Mouse (Mus musculus): ENCODE data around the gene Armc7.
"Not testable (repeated sequence)": the region's sequence is repeated elsewhere in the genome, so short reads cannot be mapped to it uniquely, and the experiment has no call there.

The Armc7 gene

DNA sequence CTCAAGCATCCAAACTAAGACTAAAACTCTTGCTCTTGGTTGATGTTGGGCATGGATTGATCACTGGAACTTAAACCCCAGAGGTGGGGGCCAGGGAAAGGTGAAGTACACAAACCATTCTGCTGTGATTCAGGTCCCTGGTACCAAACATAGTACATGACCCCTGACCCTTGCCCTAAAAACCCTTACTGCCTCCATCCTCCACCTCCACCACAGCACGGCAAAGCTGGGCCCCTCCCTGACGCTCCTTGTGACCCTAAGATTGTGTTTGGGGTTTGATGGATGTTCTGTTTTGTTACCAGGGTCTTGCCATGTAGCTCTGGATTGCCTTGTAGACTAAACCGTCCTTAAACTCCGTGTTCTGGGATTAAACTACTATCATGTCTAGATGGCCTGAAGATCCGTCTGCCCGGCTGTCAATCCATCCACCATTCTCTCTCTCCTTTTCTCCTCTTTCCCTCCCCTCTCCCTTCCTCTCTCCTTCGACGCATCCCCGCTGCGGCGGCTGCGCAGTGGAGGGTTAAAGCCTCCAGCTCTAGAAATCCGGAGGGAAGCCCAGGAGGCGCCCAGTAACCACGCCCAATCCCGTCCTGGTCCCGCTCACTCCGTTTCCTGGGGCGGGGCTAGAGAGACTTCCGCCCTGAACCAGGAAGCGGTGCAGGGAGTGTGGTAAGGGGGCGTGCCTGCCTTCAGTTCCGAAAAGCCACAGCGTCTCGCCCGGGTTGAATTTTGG is at the start of gene Armc7:
Armc7 (plus strand) TSS at position 643 of the 733 bp plus-strand sequence.
- peak; percentile 87 for DNase-seq (ENCODE audit: low read depth, low spot score)

DNA sequence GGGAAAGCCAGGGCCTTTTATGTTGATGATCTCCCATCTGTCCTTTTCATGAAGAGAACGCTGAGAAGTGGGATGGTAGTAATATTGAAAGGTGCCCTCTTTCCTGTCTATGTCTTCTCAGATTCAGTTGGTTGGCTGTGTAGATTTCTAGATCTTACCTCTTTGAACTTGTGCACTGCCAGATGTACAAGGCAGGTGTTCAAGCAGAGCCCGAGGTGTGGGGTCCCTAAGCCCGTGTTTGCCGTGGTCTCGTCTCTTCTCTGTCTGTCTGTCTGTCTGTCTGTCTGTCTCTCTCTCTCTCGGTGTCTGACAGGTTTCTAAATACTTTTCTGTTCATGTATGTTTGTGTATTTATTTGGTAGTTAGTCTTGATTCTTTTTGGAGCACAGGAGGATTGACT is 49.8 kb upstream of the Armc7 start:
- no peak for DNase-seq (ENCODE audit: low read depth, low spot score)

DNA sequence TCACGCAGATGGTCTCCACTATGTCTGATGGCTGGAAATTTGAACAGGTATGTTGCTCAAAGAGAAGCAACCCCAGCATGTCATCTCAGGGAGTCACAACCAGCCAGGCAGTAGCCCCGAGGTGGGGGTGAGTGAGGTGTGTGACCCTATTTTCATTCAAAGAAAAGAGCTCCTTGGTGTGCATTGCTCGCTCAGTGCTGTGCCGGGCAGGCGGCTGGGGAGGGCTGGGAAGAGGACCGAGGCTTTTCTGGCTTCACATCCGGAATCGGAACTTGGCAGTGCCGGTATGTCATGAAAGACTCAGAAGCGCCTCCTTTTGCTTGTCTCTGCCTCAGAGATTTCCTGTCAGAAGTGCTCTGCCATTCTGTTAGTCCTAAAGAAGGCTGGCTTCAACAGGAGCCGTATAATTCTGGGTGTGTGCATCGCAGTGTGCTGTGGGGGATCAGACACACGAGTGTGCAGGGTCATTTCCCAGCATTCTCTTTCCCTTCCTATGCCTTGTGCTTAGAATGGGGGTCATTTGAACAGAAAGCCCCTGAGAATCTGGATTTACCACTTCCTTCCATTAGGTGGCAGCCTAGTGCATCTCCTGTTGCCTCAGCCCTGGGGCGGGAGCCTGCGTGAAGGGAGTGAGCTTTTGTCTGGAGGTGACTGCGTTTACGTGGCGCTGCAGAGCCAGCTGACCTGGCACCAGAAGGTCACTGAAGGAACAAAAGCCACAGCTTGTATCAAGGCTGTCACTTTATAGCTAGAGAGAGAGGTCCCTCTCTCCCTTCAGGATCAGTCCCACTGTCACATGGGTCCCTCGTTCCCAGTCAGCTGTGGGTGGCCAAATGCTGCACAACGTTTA is 47.8 kb upstream of the Armc7 start:
- no peak for DNase-seq (ENCODE audit: low read depth, low spot score)

DNA sequence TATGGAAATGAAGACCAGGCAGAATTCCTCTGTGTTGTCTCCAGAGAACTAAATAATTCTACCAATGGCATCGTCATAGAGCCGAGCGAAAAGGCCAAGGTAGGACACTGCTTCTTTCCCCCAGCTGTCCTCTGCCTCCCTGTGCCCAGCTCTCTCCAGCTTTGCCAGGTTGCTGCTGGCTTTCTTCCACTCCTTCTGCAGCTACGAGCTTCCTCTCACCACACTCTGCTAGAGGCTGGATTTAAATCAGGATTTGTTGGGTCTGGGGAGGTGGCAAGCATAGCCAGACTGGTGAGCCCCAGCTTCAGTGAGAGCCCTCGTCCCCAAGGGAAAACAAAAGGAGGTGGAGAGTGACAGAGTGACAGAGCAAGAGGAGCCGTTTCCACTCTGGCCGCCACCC is 46.2 kb upstream of the Armc7 start:
- DNase-seq (ENCODE audit: low read depth, low spot score) = no peak

DNA sequence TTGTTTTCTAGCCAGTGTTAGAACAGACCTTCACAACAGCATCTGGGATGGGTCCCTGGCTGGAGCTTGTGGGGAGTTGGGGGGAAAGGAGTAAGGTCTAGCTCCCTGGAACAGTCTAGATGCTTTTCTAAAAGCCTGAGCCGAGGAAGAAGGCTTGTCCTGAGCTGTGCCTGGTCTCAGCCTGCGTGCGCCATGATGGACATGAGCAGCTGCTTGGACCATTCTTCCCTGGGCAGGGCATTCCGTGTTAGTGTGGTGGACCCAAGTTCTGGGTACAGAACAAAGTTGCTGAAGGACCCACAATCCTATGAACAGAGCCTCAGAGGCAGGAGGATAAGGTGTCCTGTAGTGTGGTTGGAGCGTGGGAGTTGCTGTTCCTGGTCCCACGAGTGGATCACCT is 44.9 kb upstream of the Armc7 start:
- no peak for DNase-seq (ENCODE audit: low read depth, low spot score)

DNA sequence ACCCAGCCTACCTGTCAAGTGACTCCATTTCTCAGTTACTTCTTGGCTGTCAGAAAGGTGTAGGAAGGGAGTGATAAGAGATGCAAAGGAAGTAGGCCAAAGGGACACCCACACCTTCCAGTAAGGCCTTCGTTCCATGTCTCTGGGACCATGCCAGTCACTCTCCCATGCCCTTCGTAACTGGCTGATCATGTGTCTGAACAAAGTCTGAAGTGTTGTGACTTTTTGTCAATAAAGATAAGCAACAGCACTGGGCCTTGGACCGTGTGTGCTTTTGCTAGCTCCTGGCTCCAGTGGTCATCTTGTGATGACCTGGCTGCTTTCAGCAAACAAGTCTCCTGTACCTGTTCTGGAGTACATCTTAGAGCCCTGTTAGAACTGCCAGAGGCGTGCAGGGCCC is 42.7 kb upstream of the Armc7 start:
- no peak for DNase-seq (ENCODE audit: low read depth, low spot score)

DNA sequence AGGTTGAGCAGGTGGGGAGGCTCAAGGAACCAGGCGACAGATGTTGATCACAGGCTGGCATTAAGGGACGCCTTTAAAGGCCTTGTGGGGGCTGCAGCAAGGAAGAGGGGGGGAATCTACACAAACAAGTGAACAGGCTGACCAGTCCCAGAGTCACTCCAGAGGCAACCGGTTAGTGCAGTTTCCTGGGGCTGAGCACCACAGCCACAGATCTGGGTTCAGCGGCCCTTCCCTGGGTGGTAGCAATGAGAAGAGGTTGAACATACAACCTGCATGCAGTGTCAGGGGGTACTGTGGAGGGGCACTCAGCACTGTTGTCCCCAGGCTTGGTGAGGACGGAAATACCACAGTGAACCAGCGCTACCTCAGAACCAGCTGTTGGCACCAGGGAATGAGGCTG is 42.1 kb upstream of the Armc7 start:
- DNase-seq (ENCODE audit: low read depth, low spot score) = no peak

DNA sequence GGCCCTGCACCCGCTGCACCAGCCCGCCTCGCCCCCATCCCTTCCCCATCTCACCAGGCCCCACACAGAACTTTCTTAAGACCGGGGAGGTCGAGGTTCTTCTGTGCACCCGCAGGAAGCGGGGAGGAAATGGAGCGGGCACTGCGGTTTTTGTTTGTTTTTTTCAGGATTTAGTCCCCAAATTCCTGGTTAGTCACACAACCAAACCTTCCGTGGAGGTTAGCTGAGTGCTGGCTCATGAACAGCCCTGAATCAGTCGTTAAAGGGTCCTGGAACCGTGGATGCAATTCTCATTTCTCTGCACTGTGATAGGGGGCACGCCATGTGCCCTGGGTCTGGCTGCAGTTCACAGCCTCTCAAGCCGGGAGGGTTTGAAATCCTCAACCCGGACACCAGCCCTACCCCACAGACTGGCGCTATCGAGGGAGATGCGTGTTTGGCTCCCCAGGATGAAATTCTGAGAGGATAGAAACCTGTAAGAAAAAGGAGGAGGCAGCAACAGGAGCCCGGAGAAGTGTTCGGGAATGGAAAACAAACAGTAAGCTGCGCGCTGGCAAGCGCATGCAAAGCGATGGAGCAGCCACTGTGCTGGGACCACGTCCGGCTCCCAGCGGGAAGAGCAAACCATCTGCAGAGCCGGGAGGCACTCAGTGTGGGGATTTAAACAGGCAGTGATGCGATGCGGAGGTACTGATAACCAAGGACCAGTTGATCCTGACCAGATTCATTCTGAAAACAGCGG is 39.7 kb upstream of the Armc7 start:
- no peak for DNase-seq (ENCODE audit: low read depth, low spot score)

DNA sequence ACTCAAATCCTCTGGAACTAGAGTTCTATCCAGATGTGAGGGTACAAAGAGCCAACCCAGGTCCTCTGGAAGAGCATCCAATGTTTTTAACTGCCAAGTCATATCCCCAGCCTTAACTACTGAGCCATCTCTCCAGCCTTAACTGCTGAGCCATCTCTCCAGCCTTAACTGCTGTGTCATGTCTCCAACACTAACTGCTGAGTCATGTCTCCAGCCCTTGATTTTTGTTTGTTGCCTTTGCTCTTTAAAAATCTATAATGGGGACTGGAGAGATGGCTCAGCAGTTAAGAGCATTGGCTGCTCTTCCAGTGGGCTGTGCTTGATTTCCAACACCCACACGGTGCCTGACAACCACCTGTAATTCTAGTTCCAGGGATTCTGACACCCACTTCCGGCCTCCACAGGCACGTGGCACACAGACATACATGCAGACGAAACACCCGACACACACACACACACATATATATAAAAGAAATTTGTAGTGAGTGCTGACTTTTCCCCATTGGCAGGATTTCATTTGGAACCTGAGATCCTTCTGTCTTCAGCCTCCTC is 37.8 kb upstream of the Armc7 start:
- no peak for DNase-seq (ENCODE audit: low read depth, low spot score)

DNA sequence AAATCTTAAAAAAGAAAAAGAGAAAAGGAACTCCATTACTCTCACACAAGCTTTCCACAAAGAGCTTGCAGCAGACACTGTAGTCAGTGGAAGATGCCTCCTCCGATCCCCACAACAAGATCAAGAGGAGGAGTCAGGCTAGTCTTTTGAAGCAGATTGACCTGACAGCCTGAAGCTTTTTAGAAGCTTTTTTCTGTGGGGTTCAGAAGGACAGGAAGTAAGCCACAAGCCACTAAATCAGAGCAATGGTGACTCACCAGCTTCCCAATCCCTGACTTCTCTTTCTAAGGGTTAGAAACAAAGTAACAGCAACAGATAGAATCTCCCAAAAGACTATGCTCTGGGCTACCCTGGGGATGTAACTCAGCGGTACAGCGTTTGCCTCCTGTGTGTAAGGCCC is 36.1 kb upstream of the Armc7 start:
- DNase-seq (ENCODE audit: low read depth, low spot score) = no peak

DNA sequence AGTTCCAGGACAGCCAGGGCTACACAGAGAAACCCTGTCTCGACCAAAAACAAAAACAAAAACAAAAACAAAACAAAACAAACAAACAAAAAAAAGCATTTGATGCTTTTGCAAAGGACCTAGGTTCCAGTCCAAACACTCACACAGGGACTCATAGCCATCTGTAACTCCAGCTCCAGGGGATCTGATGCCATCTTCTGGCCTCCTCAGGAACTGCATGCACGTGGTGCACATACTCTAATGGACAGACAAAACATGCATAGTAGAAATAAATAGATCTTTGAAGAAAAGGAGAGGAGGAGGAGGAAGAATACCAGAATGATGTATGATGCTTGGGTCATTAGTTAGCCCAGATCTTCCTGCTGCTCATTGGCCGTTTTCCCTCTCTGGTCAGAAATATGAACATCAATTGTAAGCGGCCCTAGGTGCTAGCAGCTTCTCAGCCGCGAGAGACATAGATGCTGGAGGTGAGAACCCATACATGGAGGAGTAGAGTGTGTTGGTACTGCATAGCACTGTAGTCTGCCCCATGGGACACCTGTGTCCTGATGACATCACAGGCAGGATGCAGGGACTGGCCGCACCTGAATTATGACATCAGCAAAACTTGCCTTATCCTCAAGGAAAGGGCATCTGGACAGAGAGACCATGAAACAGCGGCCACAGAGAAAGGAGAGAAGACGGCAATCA is 35.4 kb upstream of the Armc7 start, which contains the start of gene Trim80:
Trim80 (plus strand) TSS at position 640 of the 690 bp plus-strand sequence.
- no peak for DNase-seq (ENCODE audit: low read depth, low spot score)

DNA sequence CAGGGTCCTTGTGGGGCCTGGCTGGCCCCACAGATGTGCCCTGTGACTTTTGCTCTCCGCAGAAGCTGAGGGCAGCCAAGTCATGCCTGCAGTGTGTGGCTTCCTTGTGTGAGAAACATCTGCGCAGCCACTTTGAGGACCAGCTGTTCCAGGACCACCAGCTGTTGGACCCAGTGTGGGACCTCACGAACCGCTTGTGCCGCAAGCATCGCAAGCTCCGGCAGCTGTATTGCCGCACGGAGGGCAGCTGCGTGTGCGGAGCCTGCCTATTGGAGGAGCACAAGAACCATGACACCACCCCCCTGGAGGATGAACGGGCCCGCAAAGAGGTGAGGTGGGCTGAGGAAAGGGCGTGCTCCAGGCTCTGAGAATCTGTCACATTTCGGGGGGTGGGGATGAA is 34.0 kb upstream of the Armc7 start:
- DNase-seq (ENCODE audit: low read depth, low spot score) = no peak

DNA sequence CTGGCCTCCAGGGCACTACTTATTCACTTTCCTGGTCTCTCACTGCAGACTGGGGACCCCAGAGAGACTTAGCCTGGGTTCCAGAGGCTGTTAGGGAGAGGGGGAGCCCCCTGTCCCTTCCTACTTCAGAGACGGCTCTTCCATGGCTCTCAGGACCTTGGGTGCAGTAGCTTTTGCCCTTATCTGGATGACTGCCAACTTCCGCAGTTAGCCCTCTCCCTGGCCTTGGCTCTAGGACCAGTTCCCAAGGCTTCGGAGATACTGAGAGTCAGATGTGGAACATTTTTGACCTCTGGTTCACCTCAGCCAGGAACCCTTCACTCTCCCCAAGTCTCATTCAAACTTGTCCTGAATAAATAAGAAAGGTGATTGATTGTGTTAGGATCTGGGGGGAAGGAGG is 28.6 kb upstream of the Armc7 start:
- DNase-seq (ENCODE audit: low read depth, low spot score) = no peak

DNA sequence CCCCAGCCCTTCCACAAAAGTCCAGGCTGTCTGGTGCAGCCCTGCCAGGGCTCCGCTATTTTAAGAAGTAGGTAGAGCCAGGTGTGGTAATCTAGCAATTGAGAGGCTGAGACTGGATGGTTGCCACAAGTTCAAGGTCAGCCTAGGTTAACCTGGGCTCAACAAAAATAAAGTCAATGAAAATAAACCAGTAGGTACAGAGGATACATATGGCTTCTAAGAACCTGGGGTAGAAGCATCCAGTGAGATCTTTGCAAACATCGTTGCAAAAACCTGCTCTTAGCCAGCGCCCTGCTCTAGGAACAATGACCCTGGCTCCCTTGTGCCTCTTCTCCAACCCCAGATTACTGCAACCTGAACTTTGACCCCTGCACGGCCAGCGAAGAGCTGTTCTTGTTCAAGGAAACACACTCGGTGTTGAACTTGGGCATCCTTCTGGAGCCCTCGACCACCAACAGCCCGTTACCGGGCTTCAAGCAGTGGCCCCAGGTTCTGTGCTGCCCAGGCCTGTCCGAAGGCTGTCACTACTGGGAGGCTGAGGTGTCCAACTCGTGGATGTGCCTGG is 28.1 kb upstream of the Armc7 start:
- no peak for DNase-seq (ENCODE audit: low read depth, low spot score)

DNA sequence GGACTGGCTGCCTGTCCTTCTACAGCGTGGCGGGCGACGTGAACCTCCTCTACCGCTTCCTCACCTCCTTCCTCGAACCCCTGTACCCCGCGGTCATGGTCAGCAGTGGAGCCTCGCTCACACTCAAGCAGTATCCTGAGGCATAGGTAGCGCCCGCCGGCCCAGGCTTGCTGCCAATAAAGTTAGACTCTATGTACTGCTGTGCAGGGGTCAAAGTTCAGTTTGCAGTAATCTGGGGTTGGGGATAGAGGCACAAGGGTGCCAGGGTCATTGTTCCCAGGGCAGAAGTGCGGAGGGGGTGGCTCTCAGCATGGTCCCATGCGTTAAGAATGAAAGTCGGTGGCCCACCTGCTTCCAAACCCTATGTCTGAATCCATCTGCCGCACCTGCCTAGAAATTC is 27.4 kb upstream of the Armc7 start:
- no peak for DNase-seq (ENCODE audit: low read depth, low spot score)

DNA sequence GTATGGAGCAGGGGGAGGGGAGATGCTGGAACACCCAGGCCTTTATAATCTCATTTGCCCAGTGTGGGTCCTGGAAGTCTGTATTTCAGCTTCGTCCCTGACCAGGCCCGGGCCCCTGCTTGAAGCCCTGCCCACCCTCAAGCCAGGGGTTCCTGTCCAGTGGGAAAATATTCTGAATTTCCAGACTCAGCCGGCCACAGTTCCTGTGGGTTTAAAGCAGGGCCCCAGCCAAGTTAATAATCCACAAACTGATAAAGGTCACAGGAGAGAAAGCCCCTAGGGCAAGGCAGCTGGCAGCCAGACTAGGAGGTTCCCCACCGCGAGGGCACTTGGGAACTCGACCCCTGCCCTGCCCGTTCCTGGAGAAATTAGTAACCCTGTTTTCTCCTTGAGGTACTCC is 26.5 kb upstream of the Armc7 start:
- no peak for DNase-seq (ENCODE audit: low read depth, low spot score)

DNA sequence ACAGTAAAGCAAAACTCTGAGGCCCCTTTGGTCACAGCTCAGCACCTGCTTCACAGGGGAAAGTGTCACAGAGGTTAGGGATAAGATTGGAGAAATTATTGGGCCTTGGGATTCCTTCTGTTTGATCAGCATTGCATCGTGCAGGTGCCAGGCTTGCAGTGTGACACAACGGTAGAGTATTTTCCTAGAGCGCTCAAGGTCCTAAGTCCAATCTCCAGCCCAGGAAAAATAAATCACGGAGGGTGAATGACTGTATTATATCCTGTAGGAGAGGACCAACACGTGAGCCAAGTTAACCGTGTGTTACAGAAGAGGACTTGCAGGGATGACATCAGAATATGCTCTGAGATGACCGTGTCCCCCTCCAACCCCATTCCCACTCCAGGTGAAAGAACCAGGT is 25.3 kb upstream of the Armc7 start:
- no peak for DNase-seq (ENCODE audit: low read depth, low spot score)

DNA sequence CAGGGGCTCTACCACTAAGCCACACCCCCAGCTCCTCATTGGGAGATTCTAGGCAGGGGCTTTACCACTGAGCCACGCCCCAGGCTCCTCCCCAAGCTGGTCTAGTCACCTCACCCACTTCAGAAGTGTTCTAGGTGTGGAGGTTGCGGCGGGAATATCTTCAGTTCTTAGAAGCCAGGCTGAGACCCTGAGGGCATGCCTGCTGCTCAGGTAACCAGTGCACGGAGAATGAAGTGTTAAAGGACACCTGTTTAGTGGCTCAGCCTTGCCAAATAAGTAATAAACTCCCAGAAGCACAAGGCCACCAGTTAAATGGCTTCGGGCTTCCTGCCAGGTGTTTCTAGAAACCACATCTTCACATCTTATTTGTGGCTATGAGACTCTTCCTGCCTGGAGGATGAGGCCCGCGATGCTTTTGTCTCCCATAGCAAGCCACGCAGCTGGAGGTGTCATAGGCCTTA is 23.7 kb upstream of the Armc7 start:
- DNase-seq (ENCODE audit: low read depth, low spot score) = no peak

DNA sequence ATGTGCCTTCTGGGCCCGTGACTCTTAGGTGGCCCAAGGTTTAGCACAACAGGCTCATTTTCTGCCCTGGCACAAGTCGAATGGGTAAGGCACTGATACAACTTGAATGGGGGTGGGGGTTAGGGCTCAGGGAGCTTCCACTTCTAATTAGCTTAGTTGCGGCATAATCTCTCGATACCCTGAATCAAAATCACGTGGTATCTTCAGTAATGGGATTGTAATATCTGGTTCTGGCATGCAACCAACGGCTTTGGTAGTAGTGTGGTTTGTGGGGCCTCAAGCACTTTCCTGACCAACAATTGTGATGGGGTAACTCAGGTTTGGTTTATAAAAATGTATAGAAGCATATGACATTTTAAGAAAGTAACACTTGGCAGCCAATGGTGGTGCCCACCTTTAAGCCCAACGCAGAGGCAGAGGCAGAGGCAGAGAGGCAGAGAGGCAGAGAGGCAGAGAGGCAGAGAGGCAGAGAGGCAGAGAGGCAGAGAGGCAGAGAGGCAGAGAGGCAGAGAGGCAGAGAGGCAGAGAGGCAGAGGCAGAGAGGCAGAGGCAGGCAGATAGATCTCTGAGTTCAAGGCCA is 23.1 kb upstream of the Armc7 start:
- DNase-seq (ENCODE audit: low read depth, low spot score) = no peak

DNA sequence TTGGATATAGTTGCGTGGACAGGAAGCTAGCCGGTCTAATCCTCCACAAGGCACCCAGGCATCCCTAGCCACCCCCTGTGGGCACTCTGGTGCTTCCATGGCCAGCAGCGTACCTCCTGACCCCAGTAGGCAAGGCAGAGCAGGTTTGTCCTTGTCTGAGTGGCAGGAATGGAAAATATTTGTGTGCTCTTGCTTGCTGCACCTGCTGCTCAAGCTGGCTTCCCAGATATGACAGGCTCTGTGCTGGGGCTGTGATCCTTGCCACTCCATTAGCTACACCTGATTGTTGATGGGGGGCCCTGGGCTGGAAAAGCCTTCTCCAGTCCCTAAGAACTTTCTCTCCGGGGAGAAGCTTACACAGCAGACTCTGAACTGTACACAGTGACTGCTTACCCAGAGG is 22.2 kb upstream of the Armc7 start:
- DNase-seq (ENCODE audit: low read depth, low spot score) = no peak

DNA sequence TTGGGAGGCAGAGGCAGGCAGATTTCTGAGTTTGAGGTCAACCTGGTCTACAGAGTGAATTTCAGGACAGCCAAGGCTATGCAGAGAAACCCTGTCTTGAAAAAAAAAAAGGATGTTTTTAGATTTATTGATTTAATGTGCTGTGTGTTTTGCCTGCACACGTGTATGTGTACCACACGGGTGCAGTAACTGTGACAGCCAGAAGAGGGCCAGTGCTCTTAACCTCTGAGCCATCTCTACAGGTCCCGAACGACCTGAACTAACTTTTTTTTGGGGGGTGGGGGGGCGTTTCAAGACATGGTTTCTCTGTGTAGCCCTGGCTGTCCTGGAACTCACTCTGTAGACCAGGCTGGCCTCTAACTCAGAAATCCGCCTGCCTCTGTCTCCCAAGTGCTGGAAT is 20.6 kb upstream of the Armc7 start:
- DNase-seq (ENCODE audit: low read depth, low spot score) = not testable (repeated sequence)
